Mouse (Mus musculus): ENCODE measurements around the gene Dnase1l2. TPM values are rescaled to one million over a fixed set of nuclear protein-coding genes. Genes with fewer than 3 reads are reported as not detected.
"Not testable (repeated sequence)": the region's sequence is repeated elsewhere in the genome, so short reads cannot be mapped to it uniquely, and the experiment has no call there.

The Dnase1l2 gene
- total RNA-seq, 4 experiments from 2014 or later = 5.8 to 12.1 (median 8.2) TPM

- no peak for DNase-seq (ENCODE audit: low spot score in 2 of 2)
Observed at GRCm38 (mm10) chr17:24429201-24429983, 13.5 kb downstream of the Dnase1l2 start.

- no peak for DNase-seq (ENCODE audit: low spot score in 2 of 2)
Observed at GRCm38 (mm10) chr17:24427170-24427557, 15.7 kb downstream of the Dnase1l2 start.

DNA sequence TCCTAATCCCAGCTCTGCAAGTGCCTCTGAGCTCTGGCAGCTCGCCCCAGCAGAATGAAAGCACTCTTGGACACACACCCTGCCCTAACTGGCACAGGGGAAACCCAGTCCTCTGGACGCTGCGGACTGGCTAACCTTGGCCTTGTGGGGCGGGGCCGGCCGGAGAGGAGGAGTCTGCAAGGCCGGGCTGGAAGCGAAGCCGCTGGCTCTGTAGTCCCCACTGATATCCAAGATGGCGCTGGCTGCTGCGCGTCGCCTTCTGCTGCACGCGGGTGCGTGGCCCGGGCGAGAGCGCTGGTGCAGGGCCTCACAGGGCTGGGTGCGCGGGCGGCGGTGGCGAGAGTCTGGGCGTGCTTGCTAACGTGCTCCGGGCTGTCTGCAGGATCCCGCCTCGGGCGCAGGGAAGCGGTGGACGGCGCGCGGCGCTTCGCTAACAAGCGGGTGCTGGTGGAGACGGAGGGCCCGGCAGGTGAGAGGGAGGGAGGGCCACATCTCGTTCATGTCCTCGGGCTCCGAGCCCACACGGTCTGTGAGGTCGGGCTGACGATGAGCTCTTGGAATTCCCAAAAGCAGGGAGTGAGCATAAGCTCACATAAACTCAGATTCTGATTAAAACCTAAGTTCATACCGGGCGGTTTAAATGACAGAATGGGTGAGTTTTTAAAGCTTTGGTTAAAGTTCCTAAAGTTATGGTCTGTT, 16.3 kb downstream of the Dnase1l2 start, which contains the start of gene Eci1:
Gene Eci1 (plus strand): TSS at position 171 of the 699 bp plus-strand sequence.
- peak; percentile 90 to 92 for DNase-seq (ENCODE audit: low spot score in 2 of 2)

GRCm38 (mm10) chr17:24425905-24426304, 17.0 kb downstream of the Dnase1l2 start:
- DNase-seq (ENCODE audit: low spot score in 2 of 2) = no peak

DNA sequence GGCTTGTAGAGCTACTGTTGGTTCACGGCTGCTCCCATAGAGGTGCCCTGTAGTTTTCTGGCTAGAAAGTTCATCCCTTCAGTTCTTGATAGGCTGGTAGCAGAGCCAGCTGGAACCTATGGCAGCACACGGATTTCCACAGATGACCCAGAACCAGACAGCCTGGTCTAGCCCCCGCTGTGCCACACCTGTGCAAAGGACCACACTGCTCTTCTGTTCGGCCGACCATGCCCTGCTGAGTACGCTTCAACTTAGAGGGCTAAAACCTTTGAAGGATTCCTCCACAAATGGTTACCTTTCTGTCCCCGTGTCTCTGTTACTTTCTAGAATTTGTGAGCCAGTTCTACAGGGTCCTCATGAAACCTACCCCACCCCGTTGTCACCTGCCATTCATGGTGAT, 17.6 kb downstream of the Dnase1l2 start:
- not testable (repeated sequence) for DNase-seq (ENCODE audit: low spot score in 2 of 2)

GRCm38 (mm10) chr17:24424489-24424888, 18.4 kb downstream of the Dnase1l2 start:
- no peak for DNase-seq (ENCODE audit: low spot score in 2 of 2)

DNA sequence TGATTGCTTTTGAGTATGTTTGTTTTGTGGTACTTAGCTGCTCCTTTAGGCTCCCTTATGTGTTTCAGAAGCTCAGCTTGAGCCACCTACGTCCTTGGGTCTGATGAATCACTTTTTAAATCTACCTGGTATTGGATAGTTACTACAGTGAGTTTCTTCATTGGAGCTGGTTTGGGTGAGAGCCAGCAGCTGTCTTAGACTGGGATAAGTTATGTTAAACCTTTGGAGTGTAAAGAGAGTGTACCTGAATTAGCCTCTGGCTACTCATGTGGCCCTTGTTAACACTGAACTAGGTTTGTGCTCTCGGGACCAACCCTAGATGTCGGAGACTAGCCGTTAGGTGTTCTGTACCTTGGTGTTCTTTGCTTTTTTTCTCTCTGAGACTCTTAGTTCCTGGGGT, 19.8 kb downstream of the Dnase1l2 start:
- no peak for DNase-seq (ENCODE audit: low spot score in 2 of 2)

GRCm38 (mm10) chr17:24416051-24416652, 26.8 kb downstream of the Dnase1l2 start:
- no peak for DNase-seq (ENCODE audit: low spot score in 2 of 2)

DNA sequence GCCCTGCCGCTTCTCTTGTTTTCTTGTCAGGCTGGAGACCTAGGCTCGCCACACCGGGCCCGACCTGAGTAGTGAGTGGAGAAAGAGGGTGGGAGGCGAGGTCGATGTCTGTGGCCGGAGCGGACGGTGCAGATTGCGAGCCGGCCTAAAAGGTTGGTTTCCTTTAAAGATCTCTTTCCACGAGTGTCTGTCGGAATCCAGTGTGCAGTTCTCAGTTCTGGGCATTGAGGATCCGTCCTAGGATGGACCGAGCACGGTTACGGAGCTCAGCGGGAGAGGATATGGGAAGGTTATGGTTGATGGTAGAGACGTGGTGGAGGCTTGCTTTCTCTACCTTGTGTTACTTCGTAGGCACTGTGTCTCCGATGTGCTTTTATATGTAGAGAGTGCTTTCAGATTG, 27.9 kb downstream of the Dnase1l2 start:
- no peak for DNase-seq (ENCODE audit: low spot score in 2 of 2)

DNA sequence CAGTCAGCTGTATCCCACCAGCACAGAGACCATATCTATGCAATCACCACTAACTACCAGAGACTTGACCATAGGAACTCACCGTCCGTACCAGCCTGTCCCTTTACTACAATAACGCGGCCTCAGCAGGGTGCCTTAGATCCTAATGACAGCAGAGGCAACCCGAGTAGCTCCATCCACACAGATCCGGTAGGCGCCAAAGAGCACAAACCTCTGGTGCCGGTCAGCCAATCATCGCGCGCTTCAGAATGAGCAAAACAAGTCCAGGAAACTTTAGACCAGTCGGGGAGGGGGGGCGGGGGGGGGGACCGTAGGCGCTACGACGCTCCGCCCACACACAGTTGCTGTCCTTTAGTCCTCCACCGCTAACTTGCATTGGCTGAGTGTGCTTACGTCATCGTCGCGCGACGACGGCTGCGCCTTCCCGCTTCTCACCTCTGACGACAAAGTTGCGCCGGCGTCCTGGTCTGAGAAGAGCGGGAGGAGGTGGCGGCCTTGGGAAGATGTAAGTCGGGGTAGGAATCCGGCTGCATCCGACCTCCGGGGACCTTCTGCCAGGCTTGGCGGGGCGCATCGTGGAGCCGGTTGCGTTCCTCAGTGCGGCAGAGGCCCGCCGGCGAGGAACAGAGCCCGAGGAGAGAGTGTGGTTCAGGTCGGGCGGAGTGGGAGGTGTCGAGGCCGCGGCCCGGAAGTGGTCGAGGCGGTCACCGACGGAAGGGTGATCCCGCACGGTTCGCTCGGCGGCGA, 28.5 kb downstream of the Dnase1l2 start, which contains the start of gene Rnps1:
Gene Rnps1 (plus strand): TSS at position 336 of the 747 bp plus-strand sequence.
- DNase-seq (ENCODE audit: low spot score in 2 of 2) = peak; percentile 88 to 89

DNA sequence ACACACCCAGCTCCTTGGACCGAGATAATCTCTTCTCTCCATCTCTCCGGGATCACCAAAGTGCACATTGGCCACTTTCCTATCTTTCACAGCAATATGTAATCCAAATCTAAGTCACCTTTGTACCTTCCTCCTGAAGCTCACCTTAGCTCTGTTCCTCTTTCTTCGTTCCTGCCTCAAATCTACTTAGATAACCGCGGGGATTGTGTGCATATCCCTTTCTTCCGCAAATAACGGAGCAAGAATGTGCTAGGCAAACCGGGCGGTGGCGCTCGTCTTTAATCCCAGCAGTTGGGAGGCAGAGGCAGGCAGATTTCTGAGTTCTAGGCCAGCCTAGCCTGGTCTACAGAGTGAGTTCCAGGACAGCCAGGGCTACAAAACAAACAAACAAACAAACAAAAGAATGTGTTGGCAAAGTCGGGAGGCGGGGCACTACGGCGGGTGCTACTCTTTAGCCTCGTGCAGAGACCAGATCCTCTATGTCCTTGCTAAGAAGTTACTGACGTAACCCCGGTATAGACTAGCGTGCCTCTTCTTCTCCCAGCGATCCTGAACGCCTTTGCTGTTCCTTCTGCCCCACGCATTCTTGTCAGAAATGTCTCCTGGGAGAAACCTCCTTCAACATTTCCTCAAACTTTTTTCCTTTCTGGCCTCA, 29.2 kb downstream of the Dnase1l2 start:
- DNase-seq (ENCODE audit: low spot score in 2 of 2) = no peak

DNA sequence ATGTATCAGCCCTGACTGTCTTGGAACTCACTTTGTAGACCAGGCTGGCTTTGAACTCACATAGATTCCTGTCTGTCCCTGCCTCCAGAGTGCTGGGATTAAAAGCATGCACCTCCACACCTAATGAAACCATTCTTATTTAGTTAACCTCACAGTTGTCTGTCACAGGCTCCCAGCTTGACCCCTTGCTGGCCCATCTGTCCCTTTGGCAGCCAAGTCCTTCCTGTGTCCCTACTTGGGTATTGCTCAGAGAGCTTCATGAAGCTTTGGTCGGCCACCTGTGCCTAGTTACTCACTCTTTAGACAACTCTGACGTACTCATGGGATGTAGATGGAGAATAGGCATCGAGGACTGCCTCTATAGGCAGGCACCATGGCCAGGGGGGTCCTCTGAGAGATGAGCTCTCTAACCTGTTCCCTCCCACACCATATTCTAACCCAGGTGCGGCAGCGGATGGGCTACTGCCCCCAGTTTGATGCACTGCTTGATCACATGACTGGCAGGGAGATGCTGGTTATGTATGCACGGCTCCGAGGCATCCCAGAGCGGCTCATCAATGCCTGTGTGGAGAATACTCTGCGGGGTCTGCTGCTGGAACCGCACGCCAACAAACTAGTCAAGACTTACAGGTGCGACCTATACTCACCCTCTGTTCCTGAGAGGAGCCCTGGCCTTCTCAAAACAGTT, 35.6 kb downstream of the Dnase1l2 start:
- no peak for DNase-seq (ENCODE audit: low spot score in 2 of 2)

GRCm38 (mm10) chr17:24402371-24402770, 40.5 kb downstream of the Dnase1l2 start:
- peak in 1 of 2 experiments; percentile 25 for DNase-seq (ENCODE audit: low spot score in 2 of 2)

DNA sequence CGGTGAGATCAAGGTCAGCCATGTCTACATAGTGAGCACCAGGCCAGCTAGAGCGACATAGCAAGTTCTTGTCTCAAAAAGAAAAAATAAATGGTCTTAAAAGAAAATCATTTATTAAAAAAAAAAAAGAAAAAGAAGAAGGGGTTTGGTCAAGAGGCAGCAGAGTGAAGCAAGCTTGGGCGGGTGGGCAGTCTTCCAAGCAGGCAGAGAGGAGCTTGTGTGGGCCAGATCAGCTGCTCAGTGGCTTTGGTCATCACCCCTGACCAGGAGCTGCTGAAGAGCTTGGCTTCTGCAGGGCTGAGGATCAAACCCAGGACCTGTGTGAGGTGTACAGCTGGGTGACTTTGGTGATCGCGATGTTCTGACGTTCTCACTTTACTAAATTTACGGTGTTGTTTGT, 48.4 kb downstream of the Dnase1l2 start:
- DNase-seq (ENCODE audit: low spot score in 2 of 2) = no peak

- DNase-seq (ENCODE audit: low spot score in 2 of 2) = no peak
Observed at GRCm38 (mm10) chr17:24393527-24393926, 49.4 kb downstream of the Dnase1l2 start.

- no peak for DNase-seq (ENCODE audit: low spot score in 2 of 2)
Observed at GRCm38 (mm10) chr17:24391149-24391548, 51.8 kb downstream of the Dnase1l2 start.
